Mouse (Mus musculus) left cerebral cortex, postnatal 10 days (tissue): ENCODE data around the gene Exoc4. TPM values are rescaled to one million over a fixed set of nuclear protein-coding genes. Genes with fewer than 3 reads are reported as not detected.

Experiments used
- total RNA-seq, 2 experiments: library from RNA; stranded (reverse); gene quantifications; 2 replicates each; pipeline ENCODE4 v1.2.3; 2021

Exoc4 gene
- total RNA-seq, 2 experiments from 2014 or later: 65.7 to 79.9 TPM

Other genes with a start within 250 kb of the Exoc4 start
- 10 to 100 TPM; 88.4 to 89.6 TPM for gene Chchd3, start 188.8 kb upstream of the Exoc4 start, total RNA-seq